Mouse (Mus musculus): ENCODE results near the gene Qrfp. TPM values are rescaled to one million over a fixed set of nuclear protein-coding genes. Genes with fewer than 3 reads are reported as not detected.

The Qrfp gene
- total and polyA plus RNA-seq, 3 experiments: 0.13 TPM; not detected in 2

DNA sequence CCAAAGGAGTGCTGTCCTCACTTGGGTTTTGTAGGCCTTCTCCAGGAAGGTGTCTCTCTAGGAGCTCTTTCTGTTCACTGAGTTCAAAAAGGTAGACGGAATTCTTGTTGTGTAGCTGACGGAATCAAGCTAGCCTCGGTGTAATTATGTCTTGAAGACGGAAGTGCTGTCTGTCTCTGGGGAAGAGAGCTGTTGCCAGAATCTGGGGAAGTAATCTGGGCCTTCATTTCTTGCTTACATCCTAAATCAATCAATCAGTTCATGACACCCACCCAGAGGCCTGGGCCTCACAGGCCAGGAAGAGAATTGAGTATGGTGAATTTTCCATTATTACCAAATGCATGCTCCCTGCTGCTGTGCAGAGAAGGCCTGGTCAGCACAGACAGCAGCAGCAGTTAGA, 48.8 kb downstream of the Qrfp start:
- no peak overlapping the region for H3K9ac ChIP-seq (ENCODE audit: control insufficient read depth, low read depth, low read length, poor library complexity, severe bottlenecking)

DNA sequence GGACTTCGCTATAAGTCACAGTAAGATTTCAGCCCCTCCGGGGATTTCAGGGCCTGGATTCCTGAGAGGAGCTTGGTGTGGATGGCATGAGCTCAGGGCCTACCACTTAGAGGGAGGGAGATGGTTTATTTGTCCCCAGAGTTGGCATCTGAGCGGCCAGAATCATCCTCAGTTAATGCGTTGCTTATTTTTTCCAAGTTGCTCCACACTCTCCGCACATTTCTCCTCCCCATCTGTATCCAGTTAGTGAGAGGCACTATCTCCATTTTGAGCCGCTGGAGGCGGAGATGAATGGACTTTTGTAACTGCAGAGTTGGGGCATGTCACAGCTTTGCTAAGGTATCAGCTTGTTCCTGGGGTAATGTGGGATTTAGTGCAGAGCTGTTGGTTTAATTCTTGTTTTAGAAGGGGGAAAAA, 49.3 kb downstream of the Qrfp start:
- no peak for TF ChIP-seq MXI1 (IDR thresholded peaks at IDR 0.05; ENCODE audit: low read depth, low read length)
- no peak for TF ChIP-seq ZC3H11A (IDR thresholded peaks at IDR 0.05; ENCODE audit: low read depth, low read length)
- TF ChIP-seq MEF2A (IDR thresholded peaks at IDR 0.05; ENCODE audit: extremely low read depth, insufficient replicate concordance, low read depth, low read length, poor library complexity, severe bottlenecking): no peak
- no peak for TF ChIP-seq BHLHE40 (IDR thresholded peaks at IDR 0.05; ENCODE audit: borderline replicate concordance, low read depth, low read length)
- no peak for TF ChIP-seq TCF12 (IDR thresholded peaks at IDR 0.05; ENCODE audit: low read depth, low read length)
- no peak for TF ChIP-seq CHD2 (IDR thresholded peaks at IDR 0.05; ENCODE audit: low read length)
- no peak for TF ChIP-seq USF1 (IDR thresholded peaks at IDR 0.05; ENCODE audit: low read depth, low read length)
- no peak for TF ChIP-seq ELF1 (IDR thresholded peaks at IDR 0.05; ENCODE audit: low read depth, low read length)
- no peak for TF ChIP-seq NELFE (IDR thresholded peaks at IDR 0.05; ENCODE audit: low read depth, low read length)
- no peak for TF ChIP-seq ETS1 (IDR thresholded peaks at IDR 0.05; ENCODE audit: low read depth, low read length)
- H3K4me3 ChIP-seq (ENCODE audit: control insufficient read depth in 1 of 2, insufficient read depth in 1 of 2, low read depth in 2 of 2, low read length in 2 of 2): peak overlapping the region; percentile 70 to 77; a peak in 3 of 4 replicates
- H3K27ac ChIP-seq (ENCODE audit: control insufficient read depth, low read depth, low read length): no peak overlapping the region
- peaks cover 5 to 30% of the 10 kb centered on the region in 2 experiments for H3K4me1 ChIP-seq (ENCODE audit: control insufficient read depth in 1 of 2, insufficient read depth in 2 of 2, low read length in 2 of 2)
- H3K36me3 ChIP-seq (ENCODE audit: control insufficient read depth in 1 of 2, insufficient read depth in 2 of 2, low read length in 2 of 2): peaks cover 0 to 25% of the 10 kb centered on the region in 2 experiments; a peak in 2 of 4 replicates
- no peaks in the 10 kb centered on the region for H3K27me3 ChIP-seq (ENCODE audit: control insufficient read depth in 1 of 2, insufficient read depth in 2 of 2, low read length in 2 of 2)
- peaks cover 34% of the 10 kb centered on the region for H3K79me2 ChIP-seq (ENCODE audit: control insufficient read depth, insufficient read depth, low read length, poor library complexity)
- peak overlapping the region; percentile 99 for H3K9ac ChIP-seq (ENCODE audit: control insufficient read depth, low read depth, low read length, poor library complexity, severe bottlenecking)
- DNase-seq (ENCODE audit: low read depth, low spot score): no peak
- no peaks in the 10 kb centered on the region for H3K9me3 ChIP-seq (replicated peaks; ENCODE audit: insufficient read depth, low read length)

More for the DNA sequence above, 48.8 kb downstream of the Qrfp start:
- peaks cover 0 to 25% of the 10 kb centered on the region in 2 experiments; a peak in 2 of 4 replicates for H3K36me3 ChIP-seq (ENCODE audit: control insufficient read depth in 1 of 2, insufficient read depth in 2 of 2, low read length in 2 of 2)
- peaks cover 37% of the 10 kb centered on the region for H3K79me2 ChIP-seq (ENCODE audit: control insufficient read depth, insufficient read depth, low read length, poor library complexity)
- no peak for TF ChIP-seq ZNF384 (IDR thresholded peaks at IDR 0.05; ENCODE audit: low read depth, low read length)
- TF ChIP-seq JUND (IDR thresholded peaks at IDR 0.05; ENCODE audit: low read depth, low read length): no peak
- TF ChIP-seq POLR2AphosphoS5 (IDR thresholded peaks at IDR 0.05; ENCODE audit: borderline replicate concordance, low read depth, low read length): no peak
- TF ChIP-seq ZC3H11A (IDR thresholded peaks at IDR 0.05; ENCODE audit: low read depth, low read length): no peak
- no peak for TF ChIP-seq MAFK (IDR thresholded peaks at IDR 0.05; ENCODE audit: borderline replicate concordance, low read depth, low read length)
- no peak for TF ChIP-seq MAX (IDR thresholded peaks at IDR 0.05; ENCODE audit: low read length)
- TF ChIP-seq GABPA (IDR thresholded peaks at IDR 0.05; ENCODE audit: low read depth, low read length): no peak
- no peak for TF ChIP-seq ZKSCAN1 (IDR thresholded peaks at IDR 0.05; ENCODE audit: low read depth, low read length)
- TF ChIP-seq BHLHE40 (IDR thresholded peaks at IDR 0.05; ENCODE audit: borderline replicate concordance, low read depth, low read length): no peak
- TF ChIP-seq MAZ (IDR thresholded peaks at IDR 0.05; ENCODE audit: low read depth, low read length): no peak
- peaks cover 5 to 30% of the 10 kb centered on the region in 2 experiments for H3K4me1 ChIP-seq (ENCODE audit: control insufficient read depth in 1 of 2, insufficient read depth in 2 of 2, low read length in 2 of 2)
- no peak overlapping the region for H3K27ac ChIP-seq (ENCODE audit: control insufficient read depth, low read depth, low read length)
- H3K9me3 ChIP-seq (replicated peaks; ENCODE audit: insufficient read depth, low read length): no peaks in the 10 kb centered on the region
- no peaks in the 10 kb centered on the region for H3K27me3 ChIP-seq (ENCODE audit: control insufficient read depth in 1 of 2, insufficient read depth in 2 of 2, low read length in 2 of 2)
- DNase-seq (ENCODE audit: low read depth, low spot score): no peak
- H3K4me3 ChIP-seq (ENCODE audit: control insufficient read depth in 1 of 2, insufficient read depth in 1 of 2, low read depth in 2 of 2, low read length in 2 of 2): no peak overlapping the region
